Mouse (Mus musculus) liver, adult 2 months (tissue): ENCODE measurements at regions not wholly inside any gene's neighbourhood (a gene's known extent, or its start where the extent isn't known, plus 50 kb on each side); places are given as distances from the start of the nearest gene placed in this dataset.

Experiments used
- DNase-seq: peaks from one replicate; pipeline ENCODE4 v3.0.0-alpha.2; 2011; ENCODE audit warnings: low read depth, low spot score; ENCODE audit errors: extremely low read depth
- H3K27ac ChIP-seq: fragments of 200-500 bp; replicated peaks from 2 replicates; pipeline ENCODE4 v1.5.1; 2012; ENCODE audit warnings: low read depth, mild to moderate bottlenecking, control low read depth, inconsistent platforms, low read length; ENCODE audit not compliant: insufficient read depth
- H3K27me3 ChIP-seq: fragments of 200-500 bp; 2 replicates; pipeline ENCODE4 v1.6.1; 2012; ENCODE audit warnings: mild to moderate bottlenecking, moderate library complexity, low read length, inconsistent platforms; ENCODE audit not compliant: control insufficient read depth, insufficient read depth
- H3K36me3 ChIP-seq: fragments of 200-500 bp; 2 replicates; pipeline ENCODE4 v1.6.1; 2012; ENCODE audit warnings: low read length, inconsistent platforms; ENCODE audit not compliant: control insufficient read depth, insufficient read depth
- H3K4me1 ChIP-seq: fragments of 200-500 bp; 2 replicates; pipeline ENCODE4 v1.6.1; 2011; ENCODE audit warnings: low read length; ENCODE audit not compliant: control insufficient read depth, insufficient read depth
- H3K4me3 ChIP-seq: fragments of 200-500 bp; 2 replicates; pipeline ENCODE4 v1.5.1; 2011; ENCODE audit warnings: low read depth, mild to moderate bottlenecking, control low read depth, low read length, moderate library complexity; ENCODE audit not compliant: insufficient read depth
- H3K79me2 ChIP-seq: fragments of 200-500 bp; 2 replicates; pipeline ENCODE4 v1.6.1; 2012; ENCODE audit warnings: inconsistent platforms, mild to moderate bottlenecking, low read length, moderate library complexity; ENCODE audit not compliant: control insufficient read depth, insufficient read depth
- H3K9ac ChIP-seq: fragments of 200-500 bp; 2 replicates; pipeline ENCODE4 v1.6.1; 2012; ENCODE audit warnings: low read depth, mild to moderate bottlenecking, control low read depth, inconsistent platforms, low read length
- CTCF ChIP-seq: fragments of 200-500 bp; IDR thresholded peaks from 2 replicates; pipeline ENCODE4 v1.5.1; 2011; ENCODE audit warnings: low read depth, low read length, control low read depth
- POLR2A ChIP-seq: fragments of 200-500 bp; IDR thresholded peaks from 2 replicates; pipeline ENCODE4 v1.6.1; 2011; ENCODE audit warnings: low read length, control low read depth; ENCODE audit not compliant: insufficient read depth; ENCODE audit errors: extremely low read depth
- WGBS: fragments of 180-500 bp; shearing (Covaris S2); methylation state at CpG from one replicate; pipeline ENCODE4 v1.1.7; 2018; 5-methylcytosine and 5-hydroxymethylcytosine counted together

- H3K4me3 ChIP-seq = no peak overlapping the region
- H3K4me1 ChIP-seq = peaks cover 8% of the 10 kb centered on the region
- DNase-seq = peak; percentile 84
- no peaks in the 10 kb centered on the region for H3K79me2 ChIP-seq
- TF ChIP-seq CTCF (no peak), POLR2A (no peak)
- H3K36me3 ChIP-seq = no peaks in the 10 kb centered on the region
- WGBS = 21% methylated on average over 11 of the region's 11 CpGs
- H3K9ac ChIP-seq = no peak overlapping the region; the same call in 1 of the 2 replicates
- H3K27me3 ChIP-seq = no peaks in the 10 kb centered on the region
- peak overlapping the region; percentile 0; the same call in 1 of the 2 replicates for H3K27ac ChIP-seq
Measured at GRCm38 (mm10) chr13:112058218-112058617, 230.0 kb upstream of the Ankrd55 start.

- Histone ChIP-seq H3K79me2 (no peaks in the 10 kb centered on the region), H3K9ac (no peak overlapping the region), H3K27ac (no peak overlapping the region), H3K4me1 (peaks cover 8% of the 10 kb centered on the region), H3K36me3 (no peaks in the 10 kb centered on the region), H3K27me3 (no peaks in the 10 kb centered on the region), H3K4me3 (no peak overlapping the region)
- TF ChIP-seq CTCF (no peak), POLR2A (no peak)
- no peak for DNase-seq
- 88% methylated on average over 6 of the region's 6 CpGs for WGBS
Measured at GRCm38 (mm10) chr13:112058771-112059170, 229.5 kb upstream of the Ankrd55 start.

GRCm38 (mm10) chr13:112062024-112062423, 226.2 kb upstream of the Ankrd55 start:
- H3K4me3 ChIP-seq = no peak overlapping the region
- no peaks in the 10 kb centered on the region for H3K36me3 ChIP-seq
- 89% methylated on average over 8 of the region's 8 CpGs for WGBS
- no peak for DNase-seq
- H3K9ac ChIP-seq = no peak overlapping the region
- H3K79me2 ChIP-seq = no peaks in the 10 kb centered on the region
- 0 out of 2 replicates have a peak, but pooled peaks cover 6% of the 10 kb centered on the region for H3K4me1 ChIP-seq
- no peaks in the 10 kb centered on the region for H3K27me3 ChIP-seq
- H3K27ac ChIP-seq = no peak overlapping the region
- no peak for TF ChIP-seq CTCF
- no peak for TF ChIP-seq POLR2A

GRCm38 (mm10) chr13:112063409-112064111, 224.7 kb upstream of the Ankrd55 start:
- Histone ChIP-seq H3K36me3 (no peaks in the 10 kb centered on the region), H3K27ac (no peak overlapping the region), H3K79me2 (no peaks in the 10 kb centered on the region), H3K4me1 (peaks cover 3% of the 10 kb centered on the region; the same call in 1 of the 2 replicates), H3K9ac (no peak overlapping the region), H3K4me3 (no peak overlapping the region), H3K27me3 (no peaks in the 10 kb centered on the region)
- 80% methylated on average over 11 of the region's 11 CpGs for WGBS
- no peak for DNase-seq
- TF ChIP-seq POLR2A (no peak), CTCF (no peak)

GRCm38 (mm10) chr13:112064681-112065080, 223.6 kb upstream of the Ankrd55 start:
- H3K27ac ChIP-seq = no peak overlapping the region
- no peaks in the 10 kb centered on the region for H3K79me2 ChIP-seq
- peaks cover 3% of the 10 kb centered on the region; the same call in 1 of the 2 replicates for H3K4me1 ChIP-seq
- no peak for TF ChIP-seq CTCF
- no peak for TF ChIP-seq POLR2A
- WGBS = 87% methylated on average over 10 of the region's 10 CpGs
- no peak overlapping the region for H3K9ac ChIP-seq
- no peaks in the 10 kb centered on the region for H3K27me3 ChIP-seq
- no peak overlapping the region for H3K4me3 ChIP-seq
- no peaks in the 10 kb centered on the region for H3K36me3 ChIP-seq
- no peak for DNase-seq

GRCm38 (mm10) chr13:112067066-112067847, 221.0 kb upstream of the Ankrd55 start:
- TF ChIP-seq POLR2A = no peak
- no peak for TF ChIP-seq CTCF
- Histone ChIP-seq H3K4me1 (peaks cover 15% of the 10 kb centered on the region; the same call in 1 of the 2 replicates), H3K79me2 (no peaks in the 10 kb centered on the region), H3K27ac (peak overlapping the region; percentile 61), H3K4me3 (no peak overlapping the region), H3K9ac (peak overlapping the region; percentile 9; the same call in 1 of the 2 replicates), H3K27me3 (no peaks in the 10 kb centered on the region), H3K36me3 (no peaks in the 10 kb centered on the region)
- WGBS = 29% methylated on average over 20 of the region's 20 CpGs
- peak; percentile 97 for DNase-seq
